Mouse (Mus musculus) stomach, embryonic 15.5 days (tissue): ENCODE measurements around the gene H6pd. TPM values are rescaled to one million over a fixed set of nuclear protein-coding genes. Genes with fewer than 3 reads are reported as not detected.

Experiments used
- ATAC-seq: fragments of 200-750 bp; cut with Nextera tagmentation; 2 replicates; pipeline ENCODE4 v1.8.0; 2017; ENCODE audit warnings: low read depth, moderate number of reproducible peaks, moderate TSS enrichment; ENCODE audit not compliant: insufficient read depth, low FRiP score
- H3K27ac ChIP-seq: fragments of 300-500 bp; sonication (generic); 2 replicates; pipeline ENCODE4 v1.5.1; 2015; ENCODE audit warnings: mild to moderate bottlenecking, inconsistent platforms
- H3K27me3 ChIP-seq: fragments of 300-500 bp; sonication (generic); replicated peaks from 2 replicates; pipeline ENCODE4 v1.6.1; 2015; ENCODE audit warnings: inconsistent platforms
- H3K36me3 ChIP-seq: fragments of 300-500 bp; sonication (generic); 2 replicates; pipeline ENCODE4 v1.6.1; 2015; ENCODE audit warnings: inconsistent platforms
- H3K4me1 ChIP-seq: fragments of 300-500 bp; sonication (generic); 2 replicates; pipeline ENCODE4 v1.6.1; 2015; ENCODE audit warnings: inconsistent platforms
- H3K4me2 ChIP-seq: fragments of 300-500 bp; sonication (generic); 2 replicates; pipeline ENCODE4 v1.6.1; 2015; ENCODE audit warnings: mild to moderate bottlenecking, inconsistent platforms
- H3K4me3 ChIP-seq: fragments of 300-500 bp; sonication (generic); replicated peaks from 2 replicates; pipeline ENCODE4 v1.5.1; 2015; ENCODE audit warnings: inconsistent platforms
- H3K9ac ChIP-seq: fragments of 300-500 bp; sonication (generic); 2 replicates; pipeline ENCODE4 v1.6.1; 2015; ENCODE audit warnings: inconsistent platforms
- H3K9me3 ChIP-seq: fragments of 300-500 bp; sonication (generic); 2 replicates; pipeline ENCODE4 v1.6.1; 2016; ENCODE audit warnings: inconsistent platforms
- WGBS: fragments of 180-500 bp; shearing (Covaris S2); methylation state at CpG from one replicate; pipeline ENCODE4 v1.1.7; 2015; 5-methylcytosine and 5-hydroxymethylcytosine counted together
- polyA plus RNA-seq: library from polyadenylated mRNA; unstranded; fragments of >200 nt; fragmentation: Nextera tagmentation; extraction: Ambion mirVana; gene quantifications from 2 replicates; pipeline ENCODE4 v1.2.1, GENCODE M21; 2015

H6pd gene
- polyA plus RNA-seq, 1 experiment from 2014 or later = 14.4 TPM

DNA sequence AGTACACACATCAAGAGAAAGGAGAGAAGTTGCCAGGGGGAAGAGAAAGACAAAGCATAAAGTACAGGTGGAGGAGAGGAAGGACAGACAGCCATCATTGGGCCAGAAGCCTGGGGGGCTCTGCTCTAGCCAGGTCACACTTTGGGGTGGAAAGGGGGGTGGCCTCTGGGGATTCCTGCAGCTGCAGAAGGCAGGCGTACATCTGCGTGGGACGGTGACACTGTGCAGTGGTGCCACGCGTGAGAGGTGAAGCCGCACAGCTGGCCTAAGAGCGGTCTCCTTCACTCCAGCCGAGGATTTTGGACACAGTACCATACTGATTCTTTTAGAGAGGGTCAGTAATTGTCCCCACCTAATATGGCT lies 16.2 kb downstream of the H6pd start:
- no peak for ATAC-seq

DNA sequence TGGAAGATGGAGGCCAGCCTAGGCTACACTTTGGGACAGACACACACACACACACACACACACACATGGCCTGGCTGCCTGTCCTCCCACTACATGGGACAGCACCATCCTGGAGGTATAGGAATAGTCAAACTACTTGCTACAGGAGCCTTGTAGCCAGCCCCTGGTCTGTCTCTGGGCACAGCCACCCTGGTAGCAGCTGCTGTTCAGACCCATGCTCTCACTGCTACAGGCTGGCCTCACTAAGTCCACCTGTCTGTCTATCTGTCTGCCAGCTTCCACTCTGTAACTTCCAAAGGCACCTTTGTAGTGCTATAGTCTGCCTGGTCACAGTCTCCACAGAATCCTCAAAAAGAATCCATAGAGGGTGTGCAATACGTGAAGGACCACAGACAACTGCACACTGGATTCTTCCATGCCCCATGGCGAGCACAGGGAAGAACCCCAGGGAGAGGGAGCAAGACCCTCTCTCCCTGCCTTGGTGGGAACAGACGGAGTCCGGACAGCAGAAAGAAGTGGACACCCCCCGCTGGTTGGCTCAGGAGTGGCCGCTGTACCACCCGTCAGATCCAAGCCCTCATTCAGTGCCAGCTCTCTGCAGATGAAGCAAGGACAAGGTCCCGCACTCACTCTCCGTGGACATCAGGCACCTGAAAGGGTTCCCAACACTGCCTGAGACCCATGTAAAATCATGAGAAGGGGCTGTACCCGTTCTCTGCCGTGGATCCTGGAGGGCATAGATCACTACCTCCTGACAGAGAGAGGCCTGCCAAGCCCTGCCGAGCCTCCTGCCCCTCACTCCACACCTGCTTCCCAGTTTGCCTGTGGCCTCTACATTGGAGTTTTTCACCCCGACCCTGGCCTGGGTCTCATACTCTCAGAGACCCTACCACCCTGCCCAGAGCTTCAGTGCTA lies 16.8 kb downstream of the H6pd start:
- Histone ChIP-seq H3K4me2 (no peak overlapping the region), H3K9me3 (no peaks in the 10 kb centered on the region), H3K9ac (no peak overlapping the region), H3K27me3 (no peaks in the 10 kb centered on the region), H3K4me1 (peaks cover 35% of the 10 kb centered on the region), H3K36me3 (no peaks in the 10 kb centered on the region), H3K27ac (no peak overlapping the region), H3K4me3 (no peak overlapping the region)
- ATAC-seq = no peak
- 84% methylated on average over 13 of the region's 13 CpGs for WGBS

More for the DNA sequence above, 16.2 kb downstream of the H6pd start:
- Histone ChIP-seq H3K36me3 (no peaks in the 10 kb centered on the region), H3K27ac (no peak overlapping the region), H3K4me2 (no peak overlapping the region), H3K9me3 (no peaks in the 10 kb centered on the region), H3K4me1 (peaks cover 35% of the 10 kb centered on the region), H3K27me3 (no peaks in the 10 kb centered on the region), H3K4me3 (no peak overlapping the region), H3K9ac (no peak overlapping the region)
- 89% methylated on average over 8 of the region's 8 CpGs for WGBS

DNA sequence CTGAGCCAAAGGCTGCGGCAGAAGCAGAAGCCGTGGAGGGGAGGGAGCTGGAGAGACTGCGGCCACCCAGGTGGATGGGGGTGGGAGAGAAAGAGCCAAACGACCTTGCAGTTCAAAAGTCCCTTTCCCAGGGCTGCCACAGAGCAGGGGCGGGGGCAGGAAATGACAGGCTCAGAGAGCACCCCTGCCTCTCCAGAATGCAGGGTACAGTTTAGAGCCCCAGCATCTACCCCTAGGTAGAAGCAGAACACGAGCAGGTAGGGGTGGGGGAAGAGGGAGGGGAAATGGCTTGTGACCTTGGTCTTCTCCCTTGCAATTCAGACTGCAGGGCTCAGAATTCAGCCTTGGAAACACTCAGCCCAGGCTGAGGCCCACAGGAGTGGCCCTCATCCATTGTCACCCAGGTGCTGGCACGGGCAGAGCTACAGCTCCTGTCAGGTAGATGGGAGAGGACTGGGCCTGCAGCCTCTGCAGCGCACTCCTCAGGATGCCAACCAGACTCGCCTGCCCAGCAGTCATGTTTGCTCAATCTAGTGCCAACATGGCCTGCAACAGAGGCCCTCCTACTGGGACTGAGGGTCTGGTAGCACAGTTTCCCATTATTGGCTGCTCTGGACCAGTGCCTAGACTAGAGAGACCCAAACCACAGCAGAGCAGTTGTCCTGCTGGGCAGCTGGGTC lies 17.7 kb downstream of the H6pd start:
- 38% methylated on average over 9 of the region's 9 CpGs for WGBS
- peaks cover 28% of the 10 kb centered on the region for H3K4me1 ChIP-seq
- H3K9me3 ChIP-seq = no peaks in the 10 kb centered on the region
- no peaks in the 10 kb centered on the region for H3K36me3 ChIP-seq
- ATAC-seq = peak; percentile 15; the same call in 1 of the 2 replicates
- H3K27me3 ChIP-seq = no peaks in the 10 kb centered on the region
- no peak overlapping the region for H3K4me2 ChIP-seq
- no peak overlapping the region for H3K4me3 ChIP-seq
- H3K27ac ChIP-seq = peak overlapping the region; percentile 44; the same call in 1 of the 2 replicates
- no peak overlapping the region for H3K9ac ChIP-seq

DNA sequence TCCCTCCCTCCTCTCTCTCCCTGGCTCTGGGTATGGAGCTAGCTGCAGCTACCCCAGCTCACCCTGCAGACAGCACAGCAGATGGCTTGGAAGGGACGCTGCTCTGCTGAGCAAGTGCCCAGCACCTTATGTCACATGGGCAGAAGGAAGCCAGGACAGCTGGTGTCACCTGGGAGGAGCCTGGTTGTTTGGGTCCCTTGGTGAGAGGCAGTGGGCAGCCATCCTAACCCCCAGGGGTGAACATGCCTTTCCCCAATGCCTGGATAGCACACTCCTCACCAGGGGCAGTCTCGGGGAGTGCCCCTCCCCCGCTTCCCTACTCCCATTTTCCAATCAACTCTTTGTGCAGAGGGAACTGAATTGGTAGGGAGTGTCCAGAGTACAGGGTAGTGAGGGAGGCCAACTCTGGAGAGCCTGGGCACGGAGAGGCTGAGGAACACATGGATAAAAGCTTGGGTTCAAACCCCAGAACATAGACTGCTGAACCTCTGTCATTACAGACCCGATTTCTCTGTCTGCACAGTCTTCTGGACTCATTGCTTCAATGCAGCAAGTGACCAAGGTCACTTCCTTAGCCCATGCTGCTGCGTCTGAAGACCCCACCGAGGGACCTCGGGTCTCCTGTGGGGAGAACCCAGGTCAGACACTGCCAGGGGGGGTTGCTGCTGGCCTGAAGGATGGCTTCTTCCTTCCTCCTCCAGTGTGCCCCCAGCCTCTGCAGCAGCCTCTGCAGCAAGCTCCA lies 18.4 kb downstream of the H6pd start:
- Histone ChIP-seq H3K4me1 (peaks cover 24% of the 10 kb centered on the region), H3K4me2 (no peak overlapping the region), H3K9me3 (no peaks in the 10 kb centered on the region), H3K4me3 (no peak overlapping the region), H3K27ac (peak overlapping the region; percentile 44), H3K9ac (no peak overlapping the region), H3K36me3 (no peaks in the 10 kb centered on the region), H3K27me3 (no peaks in the 10 kb centered on the region)
- WGBS = 34% methylated on average over 8 of the region's 8 CpGs
- ATAC-seq = no peak; the same call in 1 of the 2 replicates

DNA sequence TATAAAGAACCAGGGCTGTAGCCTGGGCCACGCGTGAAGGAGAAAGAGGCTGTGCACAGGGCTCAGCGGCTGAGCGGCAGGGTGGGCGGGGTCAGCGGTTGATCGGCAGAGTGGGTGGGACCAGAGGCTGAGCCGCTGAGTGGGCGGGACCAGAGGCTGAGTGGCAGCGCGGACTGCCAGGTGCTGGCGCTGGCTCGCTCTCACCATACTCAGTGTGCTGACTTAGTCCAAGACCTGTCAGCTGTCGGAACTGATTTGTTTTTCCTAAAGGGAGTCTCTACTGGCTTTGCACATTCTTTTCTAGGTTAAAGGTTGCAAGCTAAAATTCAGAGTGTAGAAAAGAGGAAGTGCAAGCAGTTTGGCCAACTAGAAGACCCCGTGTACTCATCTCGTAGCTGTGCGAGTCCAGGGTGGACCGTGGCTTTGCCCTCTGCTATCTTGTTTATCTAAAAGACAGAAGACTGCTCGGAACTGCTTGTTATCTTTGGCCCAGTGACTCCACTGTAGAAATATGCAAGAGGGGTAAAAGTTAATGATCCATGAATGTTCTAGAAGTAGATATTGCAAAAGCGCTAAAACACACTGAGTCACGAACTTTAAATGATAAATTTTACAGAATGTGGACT lies 19.8 kb downstream of the H6pd start:
- Histone ChIP-seq H3K27me3 (no peaks in the 10 kb centered on the region), H3K27ac (peak overlapping the region; percentile 79), H3K9me3 (no peaks in the 10 kb centered on the region), H3K4me1 (peaks cover 24% of the 10 kb centered on the region), H3K36me3 (no peaks in the 10 kb centered on the region), H3K9ac (no peak overlapping the region), H3K4me2 (peak overlapping the region; percentile 57), H3K4me3 (peak overlapping the region; percentile 21)
- ATAC-seq = peak; percentile 86
- WGBS = 5% methylated on average over 21 of the region's 21 CpGs

DNA sequence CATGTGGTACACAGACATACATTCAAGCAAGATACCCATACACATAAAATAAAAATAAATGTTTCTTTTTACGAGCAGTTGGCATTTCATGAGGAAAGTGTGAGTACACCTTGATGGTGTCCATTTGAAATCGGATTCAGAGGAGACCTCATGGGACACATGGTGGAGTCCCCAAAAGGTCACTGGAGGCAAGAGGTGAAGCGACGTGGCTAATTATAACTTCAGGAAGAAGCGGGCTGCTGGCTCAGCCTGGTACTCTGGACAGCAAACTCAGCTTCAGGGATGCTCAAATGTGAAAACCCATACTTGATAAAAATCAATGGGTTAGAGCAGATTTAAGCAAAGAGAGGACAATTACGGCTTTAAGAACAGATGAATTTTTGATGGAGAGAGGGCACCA lies 20.5 kb downstream of the H6pd start:
- no peaks in the 10 kb centered on the region for H3K9me3 ChIP-seq
- H3K9ac ChIP-seq = no peak overlapping the region
- peaks cover 24% of the 10 kb centered on the region for H3K4me1 ChIP-seq
- H3K27ac ChIP-seq = no peak overlapping the region
- peaks cover 4% of the 10 kb centered on the region; the same call in 1 of the 2 replicates for H3K36me3 ChIP-seq
- WGBS = 77% methylated on average over 6 of the region's 6 CpGs
- no peaks in the 10 kb centered on the region for H3K27me3 ChIP-seq
- H3K4me2 ChIP-seq = peak overlapping the region; percentile 57
- H3K4me3 ChIP-seq = no peak overlapping the region
- ATAC-seq = no peak

DNA sequence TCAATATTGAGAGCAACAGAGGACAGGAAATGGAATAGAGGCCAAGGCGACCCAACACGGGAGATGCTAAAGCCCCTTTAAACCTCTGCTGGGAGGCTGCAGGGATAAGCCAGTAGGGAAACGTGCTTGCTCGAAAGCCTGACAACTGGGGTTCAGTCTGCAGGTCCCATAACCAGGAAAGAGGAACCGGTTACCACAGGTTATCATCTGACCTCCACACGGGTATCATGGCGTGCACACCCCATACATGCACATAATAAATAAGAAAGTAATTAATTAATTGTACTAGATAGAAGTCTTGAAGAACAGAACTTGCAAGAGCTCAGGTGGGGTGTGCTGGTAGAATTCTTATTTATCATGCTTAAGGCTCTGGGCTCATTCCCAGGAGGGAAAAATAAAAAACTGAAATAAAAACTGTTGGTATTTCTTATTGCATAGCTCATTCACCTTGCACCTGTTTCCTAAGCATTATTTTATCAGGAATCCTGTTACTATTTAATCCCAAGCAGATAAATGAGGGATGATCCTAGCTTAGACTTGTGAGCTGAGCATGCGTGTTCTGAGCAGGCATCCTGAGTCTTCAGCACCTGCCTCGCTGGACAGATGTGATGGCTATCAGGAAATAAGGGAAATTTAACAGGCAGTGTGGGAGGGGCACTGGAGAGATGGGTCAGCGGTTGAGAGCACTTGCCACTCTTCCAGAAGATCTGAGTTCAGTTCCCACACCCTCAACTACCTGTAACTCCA lies 22.0 kb downstream of the H6pd start:
- H3K9me3 ChIP-seq = no peaks in the 10 kb centered on the region
- H3K36me3 ChIP-seq = peaks cover 4% of the 10 kb centered on the region; the same call in 1 of the 2 replicates
- no peaks in the 10 kb centered on the region for H3K27me3 ChIP-seq
- WGBS = 77% methylated on average over 10 of the region's 10 CpGs
- H3K27ac ChIP-seq = no peak overlapping the region
- no peak overlapping the region for H3K9ac ChIP-seq
- no peak overlapping the region for H3K4me3 ChIP-seq
- no peak for ATAC-seq
- peaks cover 21% of the 10 kb centered on the region for H3K4me1 ChIP-seq
- H3K4me2 ChIP-seq = no peak overlapping the region

DNA sequence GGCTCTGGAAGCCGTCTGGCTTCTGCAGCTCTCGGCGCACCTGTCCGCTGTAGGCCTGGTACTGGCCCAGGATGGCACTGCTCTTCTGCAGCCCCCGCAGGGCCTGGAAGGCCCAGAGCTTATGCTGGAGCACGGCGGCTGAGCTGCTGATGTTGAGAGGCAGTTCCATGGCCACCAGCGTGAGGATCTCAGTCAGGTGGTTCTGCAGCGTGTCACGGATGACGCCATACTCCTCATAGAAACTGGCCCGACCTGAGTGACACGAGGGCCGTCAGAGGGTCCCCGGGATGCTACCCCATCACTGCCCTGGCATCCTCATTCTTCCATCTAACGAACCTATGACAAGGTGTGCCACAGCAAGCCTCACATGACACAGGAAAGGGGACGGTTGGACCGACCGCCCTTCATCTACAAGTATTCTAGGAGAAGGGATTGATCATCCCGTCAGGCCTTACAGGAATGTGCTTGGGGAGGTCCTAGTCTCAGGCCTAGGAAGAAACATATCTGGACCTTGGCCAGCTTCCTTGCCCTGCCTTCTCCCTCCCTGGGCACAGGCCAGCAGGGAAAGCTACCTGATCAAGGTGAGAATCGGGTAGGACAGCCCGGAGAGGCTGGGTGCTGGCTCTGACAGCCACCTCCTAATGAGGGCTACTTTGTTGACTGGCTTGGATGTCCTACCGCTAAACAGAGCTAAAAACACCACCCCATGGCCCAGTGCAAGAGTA lies 24.7 kb downstream of the H6pd start:
- H3K9ac ChIP-seq = no peak overlapping the region
- H3K9me3 ChIP-seq = no peaks in the 10 kb centered on the region
- no peak for ATAC-seq
- no peaks in the 10 kb centered on the region for H3K27me3 ChIP-seq
- H3K36me3 ChIP-seq = peaks cover 4% of the 10 kb centered on the region; the same call in 1 of the 2 replicates
- peaks cover 10% of the 10 kb centered on the region for H3K4me1 ChIP-seq
- H3K4me3 ChIP-seq = no peak overlapping the region
- no peak overlapping the region for H3K27ac ChIP-seq
- 88% methylated on average over 23 of the region's 23 CpGs for WGBS
- no peak overlapping the region for H3K4me2 ChIP-seq

DNA sequence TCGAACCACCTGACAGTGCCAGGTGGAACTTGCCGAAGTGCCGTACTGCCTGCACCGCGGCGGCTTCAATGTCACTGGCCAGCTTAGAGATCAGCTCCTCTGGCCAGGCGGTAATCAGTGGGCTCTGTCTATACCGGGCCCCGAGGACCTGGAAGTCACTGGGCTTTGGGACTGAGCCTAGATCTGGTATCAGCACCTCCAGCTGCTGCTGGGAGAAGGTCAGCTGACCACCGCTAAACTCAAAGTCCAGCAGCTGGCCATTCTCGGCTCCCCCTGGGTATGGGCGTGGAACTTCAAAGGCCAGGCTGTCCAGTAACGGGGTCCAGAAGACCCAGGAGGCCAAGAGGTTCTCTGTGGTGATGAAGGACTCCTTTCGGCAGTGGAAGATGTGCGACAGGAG lies 26.7 kb downstream of the H6pd start:
- H3K27ac ChIP-seq = no peak overlapping the region
- H3K36me3 ChIP-seq = peaks cover 4% of the 10 kb centered on the region; the same call in 1 of the 2 replicates
- peaks cover 23% of the 10 kb centered on the region for H3K4me1 ChIP-seq
- no peak overlapping the region for H3K9ac ChIP-seq
- H3K4me2 ChIP-seq = no peak overlapping the region
- ATAC-seq = no peak
- H3K9me3 ChIP-seq = no peaks in the 10 kb centered on the region
- 82% methylated on average over 15 of the region's 15 CpGs for WGBS
- H3K27me3 ChIP-seq = no peaks in the 10 kb centered on the region
- no peak overlapping the region for H3K4me3 ChIP-seq

DNA sequence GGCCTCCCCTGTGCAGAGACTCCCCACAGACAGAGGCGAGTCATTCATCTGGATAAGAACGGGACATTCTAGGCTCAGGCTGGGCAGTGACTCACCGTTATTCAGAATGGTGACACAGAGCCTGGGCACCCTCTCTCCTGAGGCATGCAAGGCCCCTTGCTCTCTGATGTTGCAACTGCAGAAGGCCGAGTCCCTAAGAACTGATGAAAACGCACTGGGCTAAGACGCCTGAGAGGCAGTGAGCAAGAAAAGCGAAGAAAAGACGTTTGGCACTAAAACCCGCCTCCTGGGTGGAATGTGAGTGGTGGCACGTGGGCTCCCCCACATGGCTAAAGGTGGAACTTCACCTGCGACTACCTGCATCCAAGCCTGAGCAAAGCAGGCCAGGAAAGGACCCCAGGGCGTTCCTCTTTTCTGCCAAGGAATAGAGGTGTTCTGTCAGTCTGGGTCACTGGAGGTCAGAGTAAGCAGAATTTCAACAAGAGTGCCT lies 29.0 kb downstream of the H6pd start:
- Histone ChIP-seq H3K9me3 (no peaks in the 10 kb centered on the region), H3K36me3 (peaks cover 4% of the 10 kb centered on the region; the same call in 1 of the 2 replicates), H3K4me2 (peak overlapping the region; percentile 44), H3K9ac (no peak overlapping the region), H3K4me1 (peaks cover 26% of the 10 kb centered on the region), H3K27me3 (no peaks in the 10 kb centered on the region), H3K4me3 (no peak overlapping the region), H3K27ac (no peak overlapping the region)
- 0 out of 2 replicates have a peak, but pooled peaks have one; percentile 24 for ATAC-seq
- 6% methylated on average over 12 of the region's 12 CpGs for WGBS
